Mouse (Mus musculus) urinary bladder, postnatal 36 days (tissue): ENCODE results near the gene Megf6.
A peak's percentile ranks its signal among the peaks of the same experiment; 100 is the strongest.

Experiments used
- DNase-seq, 2 experiments: peaks; one replicate each; pipeline ENCODE4 v3.0.0; 2022; ENCODE audit warnings: low spot score in 2 of 2, mixed read lengths in 1 of 2

The Megf6 gene

GRCm38 (mm10) chr4:154159961-154160537 lies 10.5 kb upstream of the Megf6 start:
- DNase-seq: no peak

GRCm38 (mm10) chr4:154160538-154161390 lies 9.8 kb upstream of the Megf6 start, which contains the start of gene Tprgl:
Gene Tprgl (minus strand): TSS chr4:154160666.
- DNase-seq: peak; percentile 95 to 97

- peak; percentile 54 to 57 for DNase-seq
Measured at GRCm38 (mm10) chr4:154163296-154163695, 7.2 kb upstream of the Megf6 start.

GRCm38 (mm10) chr4:154167053-154167452 lies 3.5 kb upstream of the Megf6 start:
- DNase-seq: peak in 1 of 2 experiments; percentile 73

- DNase-seq: no peak
Measured at GRCm38 (mm10) chr4:154170021-154170420, 509 bp upstream of the Megf6 start.

GRCm38 (mm10) chr4:154171151-154171930 lies 811 bp downstream of the Megf6 start:
- no peak for DNase-seq

GRCm38 (mm10) chr4:154171931-154172604 lies 1.5 kb downstream of the Megf6 start:
- no peak for DNase-seq

GRCm38 (mm10) chr4:154177257-154177656 lies 6.7 kb downstream of the Megf6 start:
- DNase-seq: peak in 1 of 2 experiments; percentile 55

- DNase-seq: peak; percentile 30 to 35
Measured at GRCm38 (mm10) chr4:154181001-154181400, 10.5 kb downstream of the Megf6 start.

GRCm38 (mm10) chr4:154183566-154183965 lies 13.0 kb downstream of the Megf6 start:
- DNase-seq: no peak

GRCm38 (mm10) chr4:154185001-154185400 lies 14.5 kb downstream of the Megf6 start:
- no peak for DNase-seq

GRCm38 (mm10) chr4:154186002-154186537 lies 15.5 kb downstream of the Megf6 start:
- DNase-seq: no peak

- no peak for DNase-seq
Measured at GRCm38 (mm10) chr4:154188948-154189347, 18.4 kb downstream of the Megf6 start.

GRCm38 (mm10) chr4:154197961-154198360 lies 27.4 kb downstream of the Megf6 start:
- DNase-seq: no peak

- no peak for DNase-seq
Measured at GRCm38 (mm10) chr4:154198377-154198961, 27.9 kb downstream of the Megf6 start.

GRCm38 (mm10) chr4:154201511-154201910 lies 31.0 kb downstream of the Megf6 start:
- DNase-seq: no peak

GRCm38 (mm10) chr4:154204532-154204931 lies 34.0 kb downstream of the Megf6 start:
- DNase-seq: peak in 1 of 2 experiments; percentile 32

- peak in 1 of 2 experiments; percentile 34 for DNase-seq
Measured at GRCm38 (mm10) chr4:154205392-154205791, 34.9 kb downstream of the Megf6 start.

- DNase-seq: peak; percentile 48 to 50
Measured at GRCm38 (mm10) chr4:154207261-154207660, 36.7 kb downstream of the Megf6 start.

GRCm38 (mm10) chr4:154209054-154209453 lies 38.5 kb downstream of the Megf6 start:
- DNase-seq: peak in 1 of 2 experiments; percentile 55

GRCm38 (mm10) chr4:154209825-154210224 lies 39.3 kb downstream of the Megf6 start:
- DNase-seq: no peak
